Mouse (Mus musculus) cerebellum, adult 18-20 months (tissue): ENCODE measurements around the gene Prpf40b.

Experiments
- DNase-seq, 2 experiments: peaks; one replicate each; pipeline ENCODE4 v3.0.0; 2021

Gene Prpf40b

DNA sequence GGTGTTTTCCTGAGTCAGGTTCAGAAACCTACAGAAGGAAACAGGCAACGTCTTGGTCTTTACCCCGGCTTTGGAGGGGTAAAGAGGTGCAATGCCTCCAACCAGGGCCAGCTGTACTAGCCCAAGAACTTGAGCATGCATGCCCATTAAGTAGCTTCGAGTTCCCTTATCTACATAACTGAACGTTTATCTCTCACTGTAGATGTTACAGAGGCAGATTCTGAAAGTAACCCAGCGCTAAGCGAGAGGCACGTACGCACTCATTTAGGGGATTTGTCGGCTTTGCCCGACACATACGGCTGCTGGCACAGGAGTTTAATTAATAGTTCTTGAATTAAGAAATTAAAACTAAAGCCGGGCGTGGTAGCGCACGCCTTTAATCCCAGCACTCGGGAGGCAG is 600 bp upstream of the Prpf40b start:
- DNase-seq: no peak

DNA sequence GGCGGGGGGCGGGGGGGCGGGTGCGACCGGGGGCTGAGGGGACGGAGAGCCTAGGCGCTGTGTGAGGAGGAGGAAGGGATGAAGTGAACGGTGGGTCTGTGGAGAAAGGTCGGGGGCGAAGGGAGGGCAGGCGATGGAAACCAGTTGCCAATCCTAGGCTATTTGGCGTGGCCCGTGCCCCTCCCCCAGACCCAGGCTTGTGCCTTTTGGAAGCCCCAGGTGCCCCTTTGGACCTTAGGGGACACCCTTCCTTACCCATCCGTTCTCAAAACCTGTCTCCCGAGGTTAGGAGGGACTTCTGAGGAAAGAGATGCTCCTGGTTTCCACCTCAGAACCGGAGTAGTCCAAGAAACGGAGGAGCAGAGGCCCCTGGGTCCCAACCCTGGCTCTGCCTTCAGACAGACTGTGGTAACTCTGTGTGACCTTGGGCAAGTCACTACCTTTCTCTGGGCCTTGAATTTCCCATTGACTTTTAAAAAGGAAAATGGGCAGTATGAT is 646 bp downstream of the Prpf40b start, which contains the start of gene Fam186b:
Fam186b (minus strand) TSS at position 405 of the 498 bp plus-strand sequence.
- DNase-seq: peak; percentile 42 to 58

DNA sequence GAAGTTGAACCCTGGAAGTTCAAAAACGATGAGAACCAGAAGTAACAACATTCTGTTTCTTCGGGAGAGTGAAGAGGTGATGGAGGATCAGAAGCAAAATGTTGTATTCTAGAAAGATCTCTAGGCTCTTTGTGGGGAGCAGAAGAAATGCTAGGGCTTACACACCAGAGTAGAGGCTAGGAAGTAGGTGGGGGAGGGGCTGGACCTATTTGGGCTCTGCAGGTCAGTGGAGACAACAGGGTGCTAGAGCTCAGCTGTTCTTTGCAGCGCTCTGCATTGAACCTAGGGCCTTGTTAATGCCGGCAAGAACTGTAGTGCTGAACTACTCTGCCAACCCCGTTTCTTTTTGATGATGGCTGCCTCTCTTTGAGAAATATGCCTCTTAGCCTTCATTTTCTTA is 1.3 kb downstream of the Prpf40b start:
- DNase-seq: peak; percentile 25 to 32

DNA sequence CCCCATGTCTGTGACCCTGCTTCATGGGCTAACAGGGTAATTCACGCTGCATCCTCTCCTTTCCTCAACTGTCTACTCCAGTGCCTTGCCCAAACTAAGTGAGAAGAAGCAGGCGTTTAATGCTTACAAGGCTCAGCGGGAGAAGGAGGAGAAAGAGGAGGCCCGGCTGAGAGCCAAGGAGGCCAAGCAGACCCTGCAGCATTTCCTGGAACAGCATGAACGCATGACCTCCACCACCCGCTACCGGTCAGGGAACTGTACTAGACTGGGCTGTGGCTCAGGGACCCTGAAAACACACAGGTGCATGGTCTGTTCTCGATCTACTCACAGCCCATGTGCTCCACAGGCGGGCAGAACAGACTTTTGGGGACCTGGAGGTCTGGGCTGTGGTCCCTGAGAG is 12.6 kb downstream of the Prpf40b start:
- DNase-seq: no peak

DNA sequence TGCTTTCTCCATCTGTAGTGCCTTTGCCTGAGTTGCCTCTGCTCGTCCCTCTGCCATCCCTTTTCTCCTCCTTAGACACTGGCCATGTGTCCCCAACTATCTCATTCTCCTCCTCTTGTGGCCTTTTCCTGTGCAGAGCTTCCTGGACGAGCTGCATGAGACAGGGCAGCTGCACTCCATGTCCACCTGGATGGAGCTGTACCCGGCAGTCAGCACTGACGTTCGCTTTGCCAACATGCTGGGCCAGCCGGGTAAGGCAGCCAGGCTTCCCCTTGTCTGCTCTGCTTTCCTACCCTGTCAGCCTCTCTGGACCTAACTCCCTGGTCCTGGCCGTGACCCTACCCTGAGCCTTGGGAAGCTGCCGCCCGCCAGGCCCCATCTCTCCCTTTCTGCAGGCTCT is 14.7 kb downstream of the Prpf40b start:
- DNase-seq: no peak

DNA sequence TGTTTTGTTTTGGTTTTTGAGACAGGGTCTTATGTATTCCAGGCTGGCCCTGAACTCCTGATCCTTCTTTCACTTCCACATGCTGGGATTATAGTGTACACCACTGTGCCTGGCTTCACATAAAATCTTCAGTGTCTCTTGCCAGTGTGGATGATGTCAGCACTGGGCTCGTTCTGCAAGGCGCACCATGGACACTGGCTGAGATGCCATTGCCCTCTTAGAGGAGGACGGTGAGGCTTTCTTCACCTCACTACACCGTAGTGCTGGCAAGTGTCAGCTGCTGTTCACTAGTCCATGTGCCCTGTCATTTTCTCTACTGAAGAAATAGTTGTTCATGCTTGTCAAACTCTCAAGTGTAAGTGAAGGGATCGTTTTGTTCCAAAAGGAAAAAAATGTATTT is 15.7 kb downstream of the Prpf40b start:
- no peak for DNase-seq

DNA sequence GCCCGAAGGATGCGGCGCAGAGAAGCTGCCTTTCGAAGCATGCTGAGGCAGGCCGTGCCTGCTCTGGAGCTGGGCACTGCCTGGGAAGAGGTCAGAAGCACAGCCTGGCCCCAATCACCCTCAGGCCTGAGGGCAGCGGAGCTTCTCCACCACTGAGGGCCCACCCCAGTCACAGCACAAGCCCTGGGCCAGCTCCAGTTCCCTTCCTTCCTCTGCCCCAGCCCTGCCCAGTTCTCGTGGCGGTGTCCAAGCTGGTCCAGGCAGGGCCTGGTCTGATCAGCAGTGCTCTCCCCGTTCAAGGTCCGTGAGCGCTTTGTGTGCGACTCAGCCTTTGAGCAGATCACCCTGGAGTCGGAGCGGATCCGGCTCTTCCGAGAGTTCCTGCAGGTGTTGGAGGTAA is 20.0 kb downstream of the Prpf40b start:
- DNase-seq: no peak

DNA sequence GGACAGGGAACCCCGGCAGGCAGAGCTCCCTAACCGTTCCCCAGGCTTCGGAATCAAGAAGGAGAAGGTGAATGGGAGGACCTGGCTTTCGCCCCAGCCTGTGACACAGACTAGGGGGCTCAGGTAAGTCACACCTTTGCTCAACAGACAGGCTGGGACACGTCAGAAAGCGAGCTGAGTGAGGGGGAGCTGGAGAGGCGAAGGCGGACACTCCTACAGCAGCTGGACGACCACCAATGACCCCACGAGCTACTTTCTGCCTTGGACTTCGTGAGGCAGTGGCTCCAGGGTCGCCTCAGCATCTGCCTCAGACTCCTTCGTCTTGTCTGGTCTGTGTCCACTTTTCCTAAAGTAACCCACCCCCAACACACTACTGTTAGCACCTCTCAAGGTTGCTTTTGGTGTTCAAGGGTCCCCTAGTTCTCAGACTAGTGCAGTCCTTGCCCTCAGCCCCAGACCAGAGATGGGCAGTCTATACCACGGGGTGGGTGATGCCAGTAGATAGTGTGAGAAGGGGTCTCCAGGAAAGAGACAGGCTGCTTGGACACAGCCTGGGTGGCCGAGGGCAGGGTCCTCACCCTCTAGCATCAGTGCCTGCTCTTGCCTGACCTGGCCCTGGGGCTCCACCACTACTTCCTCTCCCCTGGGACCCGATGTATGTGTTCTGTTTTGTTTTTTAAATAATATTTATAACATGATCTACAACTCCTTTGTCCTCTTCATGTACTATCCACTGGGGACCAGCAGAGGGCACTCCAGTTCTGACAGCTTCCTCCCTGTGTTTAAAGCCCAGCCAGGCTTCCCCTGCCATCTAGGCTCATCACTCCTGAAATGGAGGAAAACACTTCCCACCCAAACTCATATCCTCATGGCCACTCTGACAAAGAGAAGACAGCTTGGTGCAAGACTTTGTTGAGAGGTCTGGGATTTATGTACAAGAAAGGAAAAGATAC is 21.7 kb downstream of the Prpf40b start:
- peak; percentile 83 for DNase-seq

DNA sequence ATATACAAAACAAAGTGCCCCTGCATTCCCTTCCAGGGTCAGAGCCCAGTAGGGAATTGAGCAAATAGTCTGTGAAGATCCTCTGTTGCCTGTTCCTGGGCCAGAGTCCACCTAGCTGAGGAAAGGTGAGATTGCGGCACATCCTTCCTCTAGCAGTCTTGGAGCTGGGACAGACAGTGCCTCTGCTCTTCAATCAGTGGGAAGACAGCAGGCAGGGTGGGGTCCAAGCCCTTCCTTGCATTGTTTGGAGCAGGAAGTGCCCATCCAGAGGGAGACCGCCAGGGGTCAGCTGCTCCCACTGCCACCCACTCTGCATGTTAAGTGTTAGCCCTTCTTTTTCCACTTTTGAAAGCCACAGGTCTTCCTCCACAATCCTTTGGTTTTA is 22.4 kb downstream of the Prpf40b start:
- DNase-seq: no peak

DNA sequence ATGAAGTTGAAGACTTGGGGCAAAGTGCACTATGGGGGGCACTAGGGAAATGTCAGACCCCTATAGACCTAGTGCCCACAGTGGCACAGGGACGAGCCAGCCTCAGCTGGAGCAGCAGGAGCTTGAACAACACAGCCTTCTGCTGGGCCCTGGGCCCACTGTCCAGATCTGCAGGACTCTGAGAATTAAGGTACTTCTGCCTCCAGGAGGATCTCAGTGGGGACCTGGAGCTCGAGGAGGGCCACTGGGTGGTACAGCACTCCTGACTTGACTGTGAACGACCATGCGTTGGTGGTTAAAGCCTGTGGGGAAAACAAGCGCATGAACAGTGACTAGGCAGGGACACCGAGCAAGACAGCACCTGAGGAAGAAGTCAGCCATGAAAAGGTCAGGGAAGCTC is 23.2 kb downstream of the Prpf40b start:
- DNase-seq: no peak

DNA sequence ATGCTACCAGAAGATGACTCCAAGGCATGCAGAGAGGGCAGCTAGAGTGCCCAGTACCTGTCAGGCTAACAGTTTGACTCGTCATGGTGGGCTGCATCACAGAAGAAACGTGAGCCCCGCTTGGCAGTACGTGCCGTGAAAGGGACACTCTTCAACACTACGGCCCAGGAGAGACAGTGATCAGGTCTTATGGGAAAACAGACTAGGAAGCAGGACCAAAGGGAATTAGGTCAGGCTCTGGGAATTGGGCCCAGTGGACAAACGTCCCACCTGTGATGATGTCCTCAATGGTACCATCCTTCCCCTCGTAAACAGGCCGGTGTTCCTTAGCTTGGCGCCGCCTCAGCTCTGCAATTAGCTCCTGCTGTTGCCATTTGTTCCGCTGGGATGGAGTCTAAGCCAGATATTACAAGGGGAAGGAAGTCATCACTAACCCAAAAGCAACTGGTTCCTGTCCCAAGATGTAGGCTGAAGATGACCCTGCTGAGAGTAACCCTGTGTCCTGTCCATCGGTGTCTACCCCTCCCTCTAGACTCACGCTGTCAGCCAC is 24.0 kb downstream of the Prpf40b start:
- DNase-seq: peak; percentile 64 to 69

DNA sequence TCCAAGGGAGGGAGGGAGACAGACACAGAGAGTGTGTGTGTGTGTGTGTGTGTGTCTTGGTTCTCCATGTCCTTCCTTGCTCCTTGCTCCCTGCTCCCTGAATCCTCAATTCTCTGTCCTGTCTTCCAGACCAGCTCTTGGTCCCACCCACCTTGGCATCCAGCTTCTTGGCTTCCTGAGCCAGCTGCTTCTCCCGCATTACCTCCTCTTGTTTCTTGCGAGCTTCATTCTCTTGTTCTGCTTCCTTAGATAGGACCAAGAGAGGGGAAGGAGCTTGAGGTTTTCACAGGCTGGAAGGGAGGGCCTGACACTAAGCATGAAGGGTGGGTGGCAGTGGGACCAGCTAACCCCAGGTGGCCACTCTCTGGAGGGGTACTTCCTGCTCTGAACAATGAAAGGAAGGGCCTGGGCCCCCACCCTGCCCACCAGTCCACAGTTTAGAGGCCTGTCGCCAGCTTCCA is 24.6 kb downstream of the Prpf40b start:
- no peak for DNase-seq

DNA sequence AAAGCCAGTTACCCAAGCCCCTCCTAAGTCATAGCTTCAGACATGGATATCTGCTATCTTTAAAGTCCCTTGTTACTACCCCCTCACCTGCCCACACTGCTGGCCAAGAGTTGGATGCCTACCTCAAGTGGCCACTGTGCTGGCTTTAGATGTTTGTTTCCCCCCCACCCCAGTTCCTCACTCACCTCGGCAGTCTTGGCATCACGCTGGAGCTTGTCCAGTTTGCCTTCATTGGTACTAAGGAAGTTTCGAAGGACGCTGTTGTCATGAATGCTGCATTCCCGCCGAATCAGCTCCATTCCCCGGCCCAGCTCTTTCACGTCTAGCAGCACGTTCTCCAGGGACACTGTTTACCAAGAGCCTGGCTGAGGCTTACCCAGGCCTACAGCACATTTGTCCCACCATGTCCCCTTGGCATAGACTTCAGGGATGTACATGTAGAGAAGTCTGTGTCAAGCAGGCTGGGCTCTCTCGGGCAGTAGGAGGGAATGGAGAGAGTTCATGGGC is 25.3 kb downstream of the Prpf40b start:
- no peak for DNase-seq

DNA sequence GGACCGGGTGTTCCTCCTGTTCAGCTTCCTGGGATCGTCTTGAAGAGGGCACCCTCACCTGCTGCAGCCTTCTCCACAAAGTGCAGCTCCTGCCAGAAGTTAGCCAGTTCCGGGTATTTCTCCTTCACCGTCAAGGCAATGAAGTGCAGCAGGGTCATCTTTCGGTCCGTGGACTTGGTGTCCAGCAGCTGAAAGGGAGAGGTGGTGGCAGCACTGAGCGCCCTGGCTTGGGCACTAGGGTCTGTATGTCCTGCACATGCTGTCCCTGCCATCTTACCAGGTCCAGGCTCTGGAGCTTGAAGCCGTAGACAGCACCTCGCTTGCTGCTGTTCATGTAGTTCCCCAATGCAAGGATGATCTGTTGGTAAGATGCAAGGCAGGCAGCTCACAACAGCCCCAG is 26.1 kb downstream of the Prpf40b start:
- DNase-seq: no peak

DNA sequence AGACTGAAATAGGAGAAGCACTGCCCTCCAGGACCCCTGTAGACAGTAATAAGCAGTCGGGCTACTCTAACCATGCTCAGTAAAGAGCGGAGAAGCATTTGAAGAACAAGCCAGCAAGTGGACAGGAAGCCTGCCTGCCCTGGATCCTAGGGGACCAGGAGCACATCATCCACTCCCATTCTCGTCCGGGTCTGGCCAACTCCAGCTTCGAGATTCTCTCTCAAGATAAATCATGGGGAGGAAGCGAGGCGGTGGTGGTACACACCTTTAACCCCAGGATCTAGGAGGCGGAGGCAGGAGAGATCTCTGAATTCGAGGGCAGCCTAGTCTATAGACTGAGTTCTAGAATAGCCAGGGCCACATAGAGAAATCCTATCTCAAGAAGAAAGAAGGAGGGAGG is 29.3 kb downstream of the Prpf40b start:
- DNase-seq: no peak

DNA sequence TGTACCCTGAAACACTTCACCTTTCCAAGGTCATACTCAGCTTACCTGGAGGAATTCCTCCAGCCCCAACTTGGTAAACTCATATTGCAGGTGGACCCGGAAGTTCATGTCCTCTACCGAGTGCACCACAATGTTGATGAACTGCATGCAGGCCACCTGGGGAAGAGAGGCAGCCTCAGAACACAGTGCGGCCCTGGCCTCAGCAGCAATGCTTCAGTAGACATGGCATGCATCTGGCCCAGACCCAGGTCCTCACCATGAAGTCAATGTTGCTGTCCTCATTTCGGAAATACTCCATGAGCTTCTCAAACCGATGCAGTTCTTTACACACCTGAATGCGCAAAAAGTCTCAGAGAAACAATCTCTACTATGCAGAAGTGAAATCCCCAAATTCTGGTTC is 30.7 kb downstream of the Prpf40b start:
- no peak for DNase-seq

DNA sequence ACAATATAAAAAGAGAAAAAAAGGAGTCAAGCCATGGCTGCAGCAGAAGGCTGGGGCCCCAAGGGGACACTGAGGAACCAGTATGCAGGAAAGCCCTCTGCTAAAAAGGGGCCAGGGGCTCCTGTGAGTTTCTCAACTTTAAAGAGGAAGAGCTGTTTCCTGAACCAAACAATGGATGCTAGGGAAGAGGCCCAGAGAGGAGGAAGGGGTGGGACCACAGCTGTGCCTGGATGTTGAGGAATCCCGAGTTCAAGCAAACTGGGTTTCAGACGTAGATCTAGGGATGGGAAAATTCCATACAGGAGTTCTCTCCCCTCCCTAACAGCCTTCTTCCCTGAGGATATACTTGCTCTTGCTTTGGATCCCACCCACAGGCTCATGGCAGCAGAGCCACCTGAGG is 31.5 kb downstream of the Prpf40b start:
- DNase-seq: no peak

DNA sequence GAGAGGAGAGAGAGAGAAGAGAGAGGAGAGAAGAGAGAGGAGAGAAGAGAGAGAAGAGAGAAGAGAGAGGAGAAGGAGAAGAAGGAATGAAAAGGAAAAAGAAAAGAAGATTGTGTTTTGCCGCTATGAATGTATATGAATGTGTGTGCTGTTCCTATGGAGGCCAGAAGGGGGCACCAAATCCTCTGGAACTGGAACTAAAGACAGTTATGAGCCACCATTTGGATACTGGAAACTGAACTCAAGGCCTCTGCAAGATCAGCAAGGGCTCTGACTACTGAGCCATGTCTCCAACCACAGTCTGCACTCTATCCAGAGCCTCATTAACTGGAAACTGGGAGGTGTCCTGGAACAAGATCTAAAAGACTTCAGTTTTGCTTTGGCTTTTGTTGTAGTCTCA is 32.1 kb downstream of the Prpf40b start:
- DNase-seq: no peak

DNA sequence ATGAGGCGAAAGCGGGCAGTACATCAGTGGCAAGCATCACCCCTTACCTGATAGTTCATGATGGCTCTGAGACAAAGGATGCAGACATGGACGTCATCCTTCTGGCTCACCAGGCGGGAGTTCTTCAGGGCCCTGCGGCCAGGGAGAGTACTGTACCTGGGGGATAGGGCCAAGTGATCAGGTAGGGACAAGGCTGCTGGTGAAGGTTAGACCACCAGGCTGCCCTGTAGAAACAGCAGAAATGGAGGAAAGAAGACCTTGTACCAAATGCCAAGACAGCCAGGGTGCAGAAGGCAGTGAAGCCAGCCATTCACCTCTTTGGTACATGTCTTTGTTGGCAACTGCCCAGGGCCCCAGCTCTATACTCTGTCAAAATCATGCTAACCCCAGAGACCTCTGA is 33.1 kb downstream of the Prpf40b start:
- no peak for DNase-seq

DNA sequence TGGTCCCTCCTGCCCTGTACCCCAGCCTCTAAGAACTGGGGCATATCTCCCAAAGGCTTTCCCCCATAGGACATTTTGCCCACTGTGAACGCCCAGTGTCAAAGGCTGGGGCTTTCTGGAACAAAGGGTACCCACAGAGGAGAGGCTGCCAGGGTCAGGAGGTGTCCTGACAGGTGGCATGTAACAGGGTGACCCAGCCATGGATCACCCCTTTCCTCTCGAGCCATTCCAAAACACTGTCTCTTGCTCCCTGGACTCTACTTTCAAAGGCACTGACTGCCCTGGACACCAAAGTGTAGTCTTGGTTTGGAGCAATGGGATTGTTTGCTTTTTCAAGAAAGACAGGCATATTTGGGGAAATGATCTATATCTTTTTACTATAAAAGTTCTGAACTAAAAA is 35.4 kb downstream of the Prpf40b start:
- no peak for DNase-seq

DNA sequence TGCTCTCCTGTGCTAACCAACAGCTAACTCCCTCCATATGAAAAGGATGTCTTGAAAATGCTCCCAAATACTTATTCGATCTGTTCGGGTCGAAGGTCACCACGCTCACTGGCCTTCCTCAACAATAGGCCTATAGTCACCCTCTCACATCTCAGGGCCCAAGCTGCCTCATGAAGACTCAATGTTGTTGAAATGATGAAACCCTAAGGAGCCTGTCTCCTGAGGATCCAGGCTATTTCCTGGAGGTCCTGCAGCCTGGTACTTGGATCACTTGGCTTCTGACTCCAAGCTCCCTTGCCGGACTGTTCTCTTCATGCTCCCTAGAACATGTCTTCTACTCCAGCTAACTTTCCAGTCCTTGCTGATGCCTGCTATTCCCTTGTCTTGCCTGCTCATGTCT is 36.5 kb downstream of the Prpf40b start:
- DNase-seq: no peak

DNA sequence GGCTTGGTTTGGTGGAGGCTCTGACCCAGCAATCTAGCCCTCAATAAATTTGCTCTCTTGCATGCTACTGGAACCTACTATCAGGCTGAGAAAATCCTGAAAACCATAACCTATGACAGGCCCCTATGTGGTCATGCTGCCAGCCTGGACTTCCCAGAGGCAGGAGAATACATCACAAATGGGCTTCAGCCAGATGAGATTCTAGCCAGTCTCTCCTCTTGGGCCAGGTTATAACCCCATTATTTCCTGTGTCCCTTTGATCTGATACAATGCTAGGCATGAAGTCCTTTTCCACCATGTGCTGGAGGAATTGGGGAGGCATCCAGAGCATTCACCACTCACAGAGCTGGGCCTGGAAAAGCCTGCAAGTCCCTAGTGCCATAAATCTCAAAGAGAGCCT is 37.2 kb downstream of the Prpf40b start:
- DNase-seq: no peak

DNA sequence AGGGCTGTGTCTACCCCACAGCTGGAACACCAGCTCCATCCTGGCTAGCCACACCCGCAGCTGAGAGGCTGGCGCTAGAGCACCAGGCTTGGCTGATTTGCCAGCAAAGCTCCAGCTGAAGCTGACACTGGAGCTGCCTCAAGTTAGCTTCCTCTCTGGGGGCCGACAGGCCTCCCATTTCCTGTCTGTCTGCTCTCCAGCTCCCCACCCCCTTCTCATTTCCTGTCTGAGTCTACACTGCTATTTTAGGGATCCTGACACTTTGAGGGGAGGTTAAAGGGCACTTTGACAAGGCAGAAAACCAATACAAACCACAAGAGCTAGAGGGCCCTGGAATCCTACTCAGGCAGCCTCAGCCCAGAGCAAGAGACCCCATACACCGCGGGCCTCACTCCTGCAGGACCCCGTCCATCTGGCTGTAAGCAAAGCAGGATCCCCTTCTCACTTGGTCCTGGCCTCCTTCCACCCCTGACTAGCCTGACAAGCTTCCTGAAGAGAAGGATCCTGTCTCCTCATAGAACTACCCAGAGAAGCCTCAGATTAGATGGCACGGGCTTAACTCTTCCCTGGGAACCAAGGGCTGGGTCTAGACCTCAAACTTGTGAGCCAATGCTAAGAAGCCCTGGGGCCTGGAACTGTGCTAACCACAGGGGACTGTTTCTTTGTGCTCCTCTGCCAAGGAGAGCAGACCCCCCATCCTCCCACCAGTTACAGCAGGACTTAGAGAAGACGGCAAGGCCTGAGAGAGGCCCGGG is 38.2 kb downstream of the Prpf40b start:
- no peak for DNase-seq
